ENCODE assay signal across 8 mouse cellular contexts in genomic region chr4:45408427-45409132, GRCm38 (mm10). TPM values are rescaled to one million over a fixed set of nuclear protein-coding genes. Genes with fewer than 3 reads are reported as not detected.
A peak's percentile ranks its signal among the peaks of the same experiment; 100 is the strongest.
DNase-seq lines count a peak whose midpoint lies in the region; ATAC-seq and TF ChIP-seq lines count a peak whose summit lies in the region.

Gene Slc25a51 (minus strand): TSS chr4:45408766.

- peak within 1 kb of the TSS; percentile 85 for H3K4me3 ChIP-seq in bone marrow, adult 2 months (replicated peaks; ENCODE audit: control insufficient read depth, low read depth, low read length)
- H3K4me3 ChIP-seq in embryonic facial prominence, embryonic 15.5 days (replicated peaks), result peak within 1 kb of the TSS; percentile 96
- H3K4me3 ChIP-seq in kidney, embryonic 14.5 days (ENCODE audit: low read length), result peak within 1 kb of the TSS; percentile 98
- H3K4me3 ChIP-seq in limb, embryonic 15.5 days, result peak within 1 kb of the TSS; percentile 98

- WGBS in bone marrow, adult 2 months, result under 1% methylated on average over 67 of the region's 67 CpGs
- WGBS in embryonic facial prominence, embryonic 15.5 days, result under 1% methylated on average over 66 of the region's 67 CpGs
- WGBS in kidney, embryonic 14.5 days, result 0% methylated on average over 53 of the region's 67 CpGs
- under 1% methylated on average over 56 of the region's 67 CpGs for WGBS in limb, embryonic 15.5 days

- H3K4me2 ChIP-seq in embryonic facial prominence, embryonic 15.5 days (replicated peaks), result peak within 1 kb of the TSS; percentile 84
- H3K4me2 ChIP-seq in kidney, embryonic 14.5 days (replicated peaks; ENCODE audit: low read depth, low read length), result peak within 1 kb of the TSS; percentile 90
- H3K4me2 ChIP-seq in limb, embryonic 15.5 days, result peak within 1 kb of the TSS; percentile 81

- peak within 1 kb of the TSS; percentile 86 for H3K27ac ChIP-seq in bone marrow, adult 2 months (ENCODE audit: control insufficient read depth, insufficient read depth, low read depth, low read length, poor library complexity)
- peak within 1 kb of the TSS; percentile 97 for H3K27ac ChIP-seq in embryonic facial prominence, embryonic 15.5 days (replicated peaks)
- H3K27ac ChIP-seq in kidney, embryonic 14.5 days (ENCODE audit: low read depth, low read length), result peak within 1 kb of the TSS; percentile 92
- peak within 1 kb of the TSS; percentile 96 for H3K27ac ChIP-seq in limb, embryonic 15.5 days

- H3K9me3 ChIP-seq in embryonic facial prominence, embryonic 15.5 days (replicated peaks), result no peaks in the 10 kb centered on the region
- no peaks in the 10 kb centered on the region for H3K9me3 ChIP-seq in kidney, embryonic 14.5 days (ENCODE audit: control insufficient read depth, low read length)
- H3K9me3 ChIP-seq in limb, embryonic 15.5 days, result no peaks in the 10 kb centered on the region

- peak; percentile 97 for ATAC-seq in embryonic facial prominence, embryonic 15.5 days (ENCODE audit: insufficient number of reproducible peaks, low FRiP score, low TSS enrichment, low read depth)
- peak; percentile 97 for ATAC-seq in kidney, embryonic 14.5 days (ENCODE audit: low FRiP score, low TSS enrichment)
- ATAC-seq in limb, embryonic 15.5 days (ENCODE audit: insufficient number of reproducible peaks, low FRiP score, low TSS enrichment, low read depth), result peak; percentile 97

- TF ChIP-seq POLR2A in bone marrow, adult 2 months (IDR thresholded peaks at IDR 0.05; ENCODE audit: borderline replicate concordance, control insufficient read depth, low read depth, low read length), result peak; percentile 95; the same call in 1 of the 2 replicates

- peaks cover 10% of the 10 kb centered on the region for H3K36me3 ChIP-seq in embryonic facial prominence, embryonic 15.5 days
- H3K36me3 ChIP-seq in kidney, embryonic 14.5 days (ENCODE audit: control insufficient read depth, insufficient read depth, low read length), result peaks cover 10% of the 10 kb centered on the region
- H3K36me3 ChIP-seq in limb, embryonic 15.5 days, result peaks cover 10% of the 10 kb centered on the region

- H3K9ac ChIP-seq in embryonic facial prominence, embryonic 15.5 days, result peak within 1 kb of the TSS; percentile 93
- H3K9ac ChIP-seq in kidney, embryonic 14.5 days (ENCODE audit: low read depth, low read length), result peak within 1 kb of the TSS; percentile 98
- H3K9ac ChIP-seq in limb, embryonic 15.5 days, result peak within 1 kb of the TSS; percentile 94

- TF ChIP-seq CTCF in bone marrow, adult 2 months (IDR thresholded peaks at IDR 0.05; ENCODE audit: control insufficient read depth, insufficient read depth, low read length), result no peak

- H3K4me1 ChIP-seq in bone marrow, adult 2 months (ENCODE audit: control insufficient read depth, insufficient read depth, low read length), result peaks cover 4% of the 10 kb centered on the region
- peaks cover 33% of the 10 kb centered on the region for H3K4me1 ChIP-seq in embryonic facial prominence, embryonic 15.5 days
- peaks cover 14% of the 10 kb centered on the region; the same call in 1 of the 2 replicates for H3K4me1 ChIP-seq in kidney, embryonic 14.5 days (ENCODE audit: control insufficient read depth, insufficient read depth, low read length)
- H3K4me1 ChIP-seq in limb, embryonic 15.5 days, result peaks cover 23% of the 10 kb centered on the region

- peak; percentile 98 for DNase-seq in 416B (ENCODE audit: low read depth)
- peak; percentile 85 for DNase-seq in heart, adult 8-10 months (ENCODE audit: low spot score)
- peak; percentile 41 to 69 for DNase-seq in monocyte, adult 2 months (ENCODE audit: low read depth in 1 of 2, low spot score in 2 of 2)
- peak; percentile 91 for DNase-seq in spleen, postnatal 36 days (ENCODE audit: low spot score in 2 of 2)

- no peaks in the 10 kb centered on the region for H3K27me3 ChIP-seq in embryonic facial prominence, embryonic 15.5 days
- no peaks in the 10 kb centered on the region for H3K27me3 ChIP-seq in kidney, embryonic 14.5 days (ENCODE audit: control insufficient read depth, insufficient read depth, low read length)
- H3K27me3 ChIP-seq in limb, embryonic 15.5 days, result no peaks in the 10 kb centered on the region

RNA-seq across cellular contexts. Expression of gene Slc25a51, which starts in this region (rescaled TPM):
- polyA plus RNA-seq in bone marrow, adult 2 months (2011; ENCODE audit: insufficient read depth, insufficient read length, low replicate concordance, missing spikeins), result 97.1 and 115 TPM in 2 replicates
- 58.9 and 64.8 TPM in 2 replicates for polyA plus RNA-seq in embryonic facial prominence, embryonic 15.5 days (2015; fragmentation: Nextera tagmentation; extraction: Ambion mirVana)
- total RNA-seq in heart, adult 8-10 months (2022), result 100 to 1,000 TPM in 1 of 4 experiments, 10 to 100 TPM in 3; 84.3 to 112 (median 96.3) TPM
- 52.4 and 71.6 TPM in 2 replicates for polyA plus RNA-seq in kidney, embryonic 14.5 days (2014; fragmentation: Nextera tagmentation; extraction: Ambion mirVana)
- 58.0 and 61.8 TPM in 2 replicates for polyA plus RNA-seq in limb, embryonic 15.5 days (2015; fragmentation: Nextera tagmentation; extraction: Ambion mirVana)

Comparison
In these comparisons a context has a peak if more than half of its experiments do, and no peak if none do; other contexts are left out.
1. Peak in every context shown above with its lines: DNase-seq, ATAC-seq, H3K4me3 ChIP-seq and H3K27ac ChIP-seq.